Mouse (Mus musculus) heart, adult 2 months (tissue): ENCODE data around the gene Gabarap. TPM values are rescaled to one million over a fixed set of nuclear protein-coding genes. Genes with fewer than 3 reads are reported as not detected.
A peak's percentile ranks its signal among the peaks of the same experiment; 100 is the strongest.

Source experiments
- DNase-seq, 2 experiments: peaks; one replicate each; pipeline ENCODE4 v3.0.0; 2021
- H3K27ac ChIP-seq: fragments of 200-600 bp; 2 replicates; pipeline ENCODE4 v1.8.1; 2022
- H3K27me3 ChIP-seq: fragments of 200-500 bp; 2 replicates; pipeline ENCODE4 v1.6.1; 2012; ENCODE audit warnings: mild to moderate bottlenecking, low read length, inconsistent platforms, mixed read lengths; ENCODE audit not compliant: control insufficient read depth, insufficient read depth
- H3K36me3 ChIP-seq: fragments of 200-500 bp; 2 replicates; pipeline ENCODE4 v1.6.1; 2012; ENCODE audit warnings: low read length, inconsistent platforms; ENCODE audit not compliant: control insufficient read depth, insufficient read depth
- H3K4me1 ChIP-seq: fragments of 200-500 bp; 2 replicates; pipeline ENCODE4 v1.6.1; 2011; ENCODE audit warnings: low read length; ENCODE audit not compliant: control insufficient read depth, insufficient read depth
- H3K4me3 ChIP-seq: fragments of 200-600 bp; 2 replicates; pipeline ENCODE4 v1.8.1; 2022
- H3K79me2 ChIP-seq: fragments of 200-500 bp; replicated peaks from 2 replicates; pipeline ENCODE4 v1.6.1; 2012; ENCODE audit warnings: mild to moderate bottlenecking, inconsistent platforms, low read length, moderate library complexity, mixed read lengths; ENCODE audit not compliant: control insufficient read depth, insufficient read depth
- H3K9ac ChIP-seq: fragments of 200-500 bp; 2 replicates; pipeline ENCODE4 v1.6.1; 2012; ENCODE audit warnings: low read depth, mild to moderate bottlenecking, control low read depth, inconsistent platforms, low read length, mixed read lengths
- CTCF ChIP-seq: fragments of 200-600 bp; IDR thresholded peaks from 2 replicates; pipeline ENCODE4 v1.8.1; 2022; ENCODE audit warnings: antibody characterized with exemption, mild to moderate bottlenecking, moderate library complexity
- EP300 ChIP-seq: fragments of 200-500 bp; IDR thresholded peaks from 2 replicates; pipeline ENCODE4 v1.6.1; 2011; ENCODE audit warnings: low read depth, low read length, control low read depth; ENCODE audit not compliant: insufficient read depth
- POLR2A ChIP-seq: fragments of 200-500 bp; IDR thresholded peaks from 2 replicates; pipeline ENCODE4 v1.6.1; 2011; ENCODE audit warnings: mild to moderate bottlenecking, low read depth, low read length, control low read depth; ENCODE audit not compliant: insufficient read depth
- WGBS: fragments of 180-500 bp; shearing (Covaris S2); methylation state at CpG from one replicate; pipeline ENCODE4 v1.1.7; 2018; 5-methylcytosine and 5-hydroxymethylcytosine counted together
- intact Hi-C: fragments of 180-260 bp; cut with DNase I; formaldehyde crosslinking; loops from one replicate; pipeline ENCODE4 v1.15.1; 2025
- polyA plus RNA-seq: library from polyadenylated mRNA; depleted of rRNA; stranded (reverse); fragments of >200 nt; gene quantifications from 2 replicates; pipeline ENCODE4 v1.2.3, GENCODE M21; 2012
- total RNA-seq, 2 experiments: library from RNA; stranded (reverse); gene quantifications; 2 replicates each; pipeline ENCODE4 v1.2.3; 2021

Gene Gabarap
- total and polyA plus RNA-seq, 3 experiments, result 284 to 469 (median 340) TPM

- no peak for TF ChIP-seq CTCF
- no peak for TF ChIP-seq EP300
- TF ChIP-seq POLR2A, result no peak
- no peak for DNase-seq
Observed at GRCm38 (mm10) chr11:70010033-70010432, 19.1 kb downstream of the Gabarap start.

GRCm38 (mm10) chr11:70010548-70010947 lies 19.6 kb downstream of the Gabarap start:
- TF ChIP-seq CTCF, result no peak
- TF ChIP-seq POLR2A, result no peak
- TF ChIP-seq EP300, result no peak
- Histone ChIP-seq H3K27me3 (no peaks in the 10 kb centered on the region), H3K36me3 (no peaks in the 10 kb centered on the region), H3K79me2 (no peaks in the 10 kb centered on the region), H3K4me3 (no peak overlapping the region), H3K9ac (no peak overlapping the region), H3K27ac (no peak overlapping the region), H3K4me1 (peaks cover 5% of the 10 kb centered on the region)
- WGBS, result 69% methylated on average over 12 of the region's 12 CpGs
- DNase-seq, result no peak
- intact Hi-C loops, result no loop called here

More at GRCm38 (mm10) chr11:70010033-70010432, 19.1 kb downstream of the Gabarap start:
- Histone ChIP-seq H3K27me3 (no peaks in the 10 kb centered on the region), H3K27ac (no peak overlapping the region), H3K4me3 (no peak overlapping the region), H3K79me2 (no peaks in the 10 kb centered on the region), H3K9ac (no peak overlapping the region), H3K36me3 (no peaks in the 10 kb centered on the region), H3K4me1 (peaks cover 5% of the 10 kb centered on the region)
- WGBS, result 81% methylated on average over 6 of the region's 6 CpGs
- intact Hi-C loops, result no loop called here

GRCm38 (mm10) chr11:70010961-70011360 lies 20.0 kb downstream of the Gabarap start:
- Histone ChIP-seq H3K27ac (no peak overlapping the region), H3K36me3 (no peaks in the 10 kb centered on the region), H3K9ac (no peak overlapping the region), H3K4me1 (peaks cover 5% of the 10 kb centered on the region), H3K79me2 (no peaks in the 10 kb centered on the region), H3K4me3 (no peak overlapping the region), H3K27me3 (no peaks in the 10 kb centered on the region)
- no peak for DNase-seq
- TF ChIP-seq EP300 (no peak), POLR2A (no peak), CTCF (no peak)
- 86% methylated on average over 10 of the region's 10 CpGs for WGBS
- intact Hi-C loops, result no loop called here

- 79% methylated on average over 9 of the region's 9 CpGs for WGBS
Observed at GRCm38 (mm10) chr11:70012931-70013330, 22.0 kb downstream of the Gabarap start.

DNA sequence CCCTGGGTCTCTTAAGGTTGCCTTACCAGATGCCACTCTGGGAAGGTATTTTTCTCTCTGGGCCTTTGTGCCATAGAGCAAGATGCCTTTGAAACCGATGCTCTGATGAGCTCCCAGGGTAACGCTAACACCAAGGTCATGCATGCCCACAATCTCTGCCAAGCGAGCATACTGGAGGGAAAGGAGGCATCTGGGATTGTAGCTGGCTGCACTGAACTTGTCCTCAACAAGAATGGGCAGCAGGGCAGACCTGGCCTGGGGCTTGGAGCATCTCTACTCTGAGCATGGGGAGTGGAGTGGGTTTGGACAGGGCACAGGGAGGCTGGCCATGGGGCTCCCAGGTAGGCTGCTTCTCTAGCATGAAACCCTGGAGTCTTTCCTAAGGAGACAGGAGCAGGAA lies 22.5 kb downstream of the Gabarap start:
- intact Hi-C loops, result no loop called here
- no peak overlapping the region for H3K27ac ChIP-seq
- H3K79me2 ChIP-seq, result no peaks in the 10 kb centered on the region
- peaks cover 5% of the 10 kb centered on the region for H3K4me1 ChIP-seq
- no peak overlapping the region for H3K4me3 ChIP-seq
- no peak for DNase-seq
- H3K36me3 ChIP-seq, result no peaks in the 10 kb centered on the region
- no peak for TF ChIP-seq EP300
- no peak for TF ChIP-seq POLR2A
- TF ChIP-seq CTCF, result no peak
- no peaks in the 10 kb centered on the region for H3K27me3 ChIP-seq
- no peak overlapping the region for H3K9ac ChIP-seq
- WGBS, result 63% methylated on average over 3 of the region's 3 CpGs

More at GRCm38 (mm10) chr11:70012931-70013330, 22.0 kb downstream of the Gabarap start:
- Histone ChIP-seq H3K4me1 (peaks cover 5% of the 10 kb centered on the region), H3K79me2 (no peaks in the 10 kb centered on the region), H3K27me3 (no peaks in the 10 kb centered on the region), H3K4me3 (no peak overlapping the region), H3K9ac (no peak overlapping the region), H3K36me3 (no peaks in the 10 kb centered on the region), H3K27ac (no peak overlapping the region)
- intact Hi-C loops, result no loop called here
- TF ChIP-seq CTCF (no peak), POLR2A (no peak), EP300 (no peak)
- DNase-seq, result no peak

GRCm38 (mm10) chr11:70014051-70014450 lies 23.1 kb downstream of the Gabarap start:
- peak overlapping the region; percentile 71 for H3K4me3 ChIP-seq
- H3K79me2 ChIP-seq, result no peaks in the 10 kb centered on the region
- H3K4me1 ChIP-seq, result peaks cover 5% of the 10 kb centered on the region
- H3K27ac ChIP-seq, result peak overlapping the region; percentile 97
- no peak for DNase-seq
- H3K9ac ChIP-seq, result no peak overlapping the region
- intact Hi-C loops, result loop anchor here (2.0 kb wide), 1 partner anchor 13 kb away; the partner anchor contains the start of gene Dvl2
- TF ChIP-seq POLR2A (no peak), EP300 (no peak), CTCF (no peak)
- H3K27me3 ChIP-seq, result no peaks in the 10 kb centered on the region
- H3K36me3 ChIP-seq, result no peaks in the 10 kb centered on the region
- WGBS, result 53% methylated on average over 5 of the region's 5 CpGs
